In the genomic region with DNA sequence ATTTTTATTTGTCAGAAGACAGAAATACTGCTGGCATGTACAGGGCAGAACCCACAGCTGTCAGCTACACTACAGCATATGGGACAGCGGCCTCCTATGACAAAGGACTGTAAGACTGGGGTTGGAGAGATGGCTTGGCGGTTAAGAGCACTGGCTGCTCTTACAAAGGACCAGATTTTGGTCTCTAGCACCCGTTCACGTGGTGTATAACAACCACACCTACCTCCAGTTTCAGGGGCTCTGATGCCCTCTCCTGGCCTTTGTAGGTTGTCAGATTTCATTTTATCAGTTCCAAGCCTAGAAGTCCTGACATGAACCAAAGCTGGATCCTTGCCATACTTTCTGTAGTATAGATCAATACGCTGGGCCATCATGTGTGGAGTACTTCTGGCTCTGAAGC, we compare ENCODE assay signal across 14 mouse cellular contexts. TPM values are rescaled to one million over a fixed set of nuclear protein-coding genes. Genes with fewer than 3 reads are reported as not detected.
A peak's percentile ranks its signal among the peaks of the same experiment; 100 is the strongest.
DNase-seq lines count a peak whose midpoint lies in the region; ATAC-seq and TF ChIP-seq lines count a peak whose summit lies in the region.
"Had no signal": no experiment of that assay in that cellular context is flagged by ENCODE, and none has a peak within 500 bp of the region (broad histone marks: within the 10 kb centered on the region; RNA-seq: fewer than 3 reads in every experiment).

No protein-coding gene starts in this region.

- no peak for TF ChIP-seq CTCF in brain, embryonic 14.5 days (IDR thresholded peaks at IDR 0.05; ENCODE audit: borderline replicate concordance, extremely low read depth, insufficient read depth, insufficient read length)

- WGBS in kidney, embryonic 14.5 days = 78% methylated on average over 5 of the region's 5 CpGs
- 77% methylated on average over 5 of the region's 5 CpGs for WGBS in intestine, embryonic 16.5 days

- no peak overlapping the region for H3K27ac ChIP-seq in kidney, embryonic 14.5 days (ENCODE audit: low read depth, low read length)
- H3K27ac ChIP-seq in intestine, embryonic 16.5 days (ENCODE audit: low read length) = no peak overlapping the region
- H3K27ac ChIP-seq: forebrain, embryonic 13.5 days; neural tube, embryonic 13.5 days had no signal

- no peaks in the 10 kb centered on the region for H3K36me3 ChIP-seq in kidney, embryonic 14.5 days (ENCODE audit: control insufficient read depth, insufficient read depth, low read length)
- no peaks in the 10 kb centered on the region for H3K36me3 ChIP-seq in intestine, embryonic 16.5 days (ENCODE audit: control insufficient read depth, insufficient read depth, low read length)
- H3K36me3 ChIP-seq: neural tube, embryonic 13.5 days had no signal

- no peaks in the 10 kb centered on the region for H3K9me3 ChIP-seq in kidney, embryonic 14.5 days (ENCODE audit: control insufficient read depth, low read length)
- no peaks in the 10 kb centered on the region for H3K9me3 ChIP-seq in intestine, embryonic 16.5 days (ENCODE audit: control insufficient read depth, low read length)
- H3K9me3 ChIP-seq: forebrain, embryonic 13.5 days; neural tube, embryonic 13.5 days had no signal

- DNase-seq in kidney, postnatal 4 days = no peak
- DNase-seq in 3T3-L1 (ENCODE audit: low read depth, low spot score) (peak; percentile 40), ES-CJ7 (ENCODE audit: low read depth, low spot score) (peak; percentile 83)
- peak; percentile 28 for DNase-seq in brain, embryonic 14.5 days (ENCODE audit: low read depth)
- no peak for DNase-seq in left cerebral cortex, adult 11 months (ENCODE audit: low spot score)
- DNase-seq in spleen, postnatal 36 days (ENCODE audit: low spot score in 2 of 2) = no peak
- DNase-seq: cerebellum, adult 8-10 months; heart, postnatal 4 days; right cerebral cortex, adult 18-20 months had no signal

- H3K9ac ChIP-seq in kidney, embryonic 14.5 days (ENCODE audit: low read depth, low read length) = no peak overlapping the region
- H3K9ac ChIP-seq in intestine, embryonic 16.5 days (ENCODE audit: low read depth, low read length) = no peak overlapping the region
- H3K9ac ChIP-seq: forebrain, embryonic 13.5 days; neural tube, embryonic 13.5 days had no signal

- H3K4me1 ChIP-seq in kidney, embryonic 14.5 days (ENCODE audit: control insufficient read depth, insufficient read depth, low read length) = no peaks in the 10 kb centered on the region
- H3K4me1 ChIP-seq in intestine, embryonic 16.5 days (ENCODE audit: control insufficient read depth, insufficient read depth, low read length) = no peaks in the 10 kb centered on the region
- H3K4me1 ChIP-seq: neural tube, embryonic 13.5 days had no signal

- ATAC-seq in kidney, embryonic 14.5 days (ENCODE audit: low FRiP score, low TSS enrichment) = 0 out of 2 replicates have a peak, but pooled peaks have one; percentile 6
- no peak for ATAC-seq in intestine, embryonic 16.5 days
- ATAC-seq: forebrain, embryonic 13.5 days; intestine, postnatal 0 days had no signal

- H3K27me3 ChIP-seq in kidney, embryonic 14.5 days (ENCODE audit: control insufficient read depth, insufficient read depth, low read length) = no peaks in the 10 kb centered on the region
- no peaks in the 10 kb centered on the region for H3K27me3 ChIP-seq in intestine, embryonic 16.5 days (replicated peaks; ENCODE audit: control insufficient read depth, insufficient read depth, low read length)
- H3K27me3 ChIP-seq: forebrain, embryonic 13.5 days; neural tube, embryonic 13.5 days had no signal

- no peak overlapping the region for H3K4me3 ChIP-seq in kidney, embryonic 14.5 days (ENCODE audit: low read length)
- H3K4me3 ChIP-seq in intestine, embryonic 16.5 days (ENCODE audit: low read length) = no peak overlapping the region
- H3K4me3 ChIP-seq: forebrain, embryonic 13.5 days; neural tube, embryonic 13.5 days had no signal

- no peak for TF ChIP-seq POLR2A in brain, embryonic 14.5 days (IDR thresholded peaks at IDR 0.05; ENCODE audit: borderline replicate concordance, extremely low read depth, insufficient read depth, insufficient read length, poor library complexity, severe bottlenecking)

- no peak overlapping the region for H3K4me2 ChIP-seq in kidney, embryonic 14.5 days (replicated peaks; ENCODE audit: low read depth, low read length)
- no peak overlapping the region for H3K4me2 ChIP-seq in intestine, embryonic 16.5 days (ENCODE audit: low read depth, low read length)
- H3K4me2 ChIP-seq: forebrain, embryonic 13.5 days; neural tube, embryonic 13.5 days had no signal

RNA-seq across cellular contexts. Expression of gene Elk3, which starts 54.9 kb away (rescaled TPM):
- polyA plus RNA-seq in kidney, embryonic 14.5 days (2014; fragmentation: Nextera tagmentation; extraction: Ambion mirVana) = 43.4 and 49.1 TPM in 2 replicates
- polyA plus RNA-seq in brain, embryonic 14.5 days (2012; rRNA removed) = 14.2 and 16.0 TPM in 2 replicates
- polyA plus RNA-seq in intestine, embryonic 16.5 days (2015; fragmentation: Nextera tagmentation; extraction: Ambion mirVana) = 14.6 and 18.0 TPM in 2 replicates

Comparison
In these comparisons a context has a peak if more than half of its experiments do, and no peak if none do; other contexts are left out.
1. DNase-seq: peak in 3T3-L1 (single experiment), ES-CJ7 (single experiment) and brain, embryonic 14.5 days (single experiment); none in kidney, postnatal 4 days (0 of 2), left cerebral cortex, adult 11 months (single experiment) and spleen, postnatal 36 days (0 of 2).